Mouse (Mus musculus): ENCODE data around the gene Chdh. TPM values are rescaled to one million over a fixed set of nuclear protein-coding genes. Genes with fewer than 3 reads are reported as not detected.
A peak's percentile ranks its signal among the peaks of the same experiment; 100 is the strongest.

Gene Chdh
- 0.19 and 0.45 TPM in 2 replicates for polyA plus RNA-seq (2014; fragmentation: Nextera tagmentation; extraction: Ambion mirVana)

- ATAC-seq (ENCODE audit: insufficient number of reproducible peaks, insufficient read depth, low FRiP score, low read depth): peak; percentile 46; the same call in 1 of the 2 replicates
- 8% methylated on average over 54 of the region's 54 CpGs for WGBS
- Histone ChIP-seq H3K4me3 (ENCODE audit: control insufficient read depth in 1 of 2, insufficient read depth in 1 of 2, low read depth in 1 of 2, low read length in 2 of 2) (peak within 1 kb of the TSS; percentile 39 to 49), H3K27me3 (ENCODE audit: control insufficient read depth, insufficient read depth, low read length) (peaks cover 29% of the 10 kb centered on the region), H3K4me1 (ENCODE audit: control insufficient read depth in 2 of 2, insufficient read depth in 2 of 2, low read length in 2 of 2) (peaks cover 5 to 10% of the 10 kb centered on the region in 2 experiments; a peak in 3 of 4 replicates), H3K9ac (ENCODE audit: low read length) (peak within 1 kb of the TSS; percentile 51), H3K4me2 (ENCODE audit: low read length) (peak within 1 kb of the TSS; percentile 90), H3K36me3 (ENCODE audit: control insufficient read depth, insufficient read depth, low read length) (no peaks in the 10 kb centered on the region), H3K9me3 (ENCODE audit: control insufficient read depth, low read length) (no peaks in the 10 kb centered on the region), H3K27ac (replicated peaks in 1 of 2; ENCODE audit: control insufficient read depth in 1 of 2, insufficient read depth in 1 of 2, low read depth in 2 of 2, low read length in 2 of 2) (no peak within 1 kb of the TSS)
Observed at GRCm38 (mm10) chr14:30008733-30009575, at the start of gene Chdh, which contains the start of gene Il17rb. Chdh (plus strand) TSS chr14:30009023. Il17rb (minus strand) TSS chr14:30008896.

GRCm38 (mm10) chr14:29967611-29968010, 41.2 kb upstream of the Chdh start:
- Histone ChIP-seq H3K4me1 (ENCODE audit: control insufficient read depth in 2 of 2, insufficient read depth in 2 of 2, low read length in 2 of 2) (peaks cover 10 to 18% of the 10 kb centered on the region in 2 experiments), H3K36me3 (ENCODE audit: control insufficient read depth, insufficient read depth, low read length) (peaks cover 30% of the 10 kb centered on the region), H3K4me3 (ENCODE audit: control insufficient read depth in 1 of 2, insufficient read depth in 1 of 2, low read depth in 1 of 2, low read length in 2 of 2) (peak overlapping the region; percentile 67 to 95), H3K4me2 (ENCODE audit: low read length) (peak overlapping the region; percentile 78), H3K27ac (replicated peaks in 1 of 2; ENCODE audit: control insufficient read depth in 1 of 2, insufficient read depth in 1 of 2, low read depth in 2 of 2, low read length in 2 of 2) (peak overlapping the region; percentile 57 to 74), H3K9ac (ENCODE audit: low read length) (peak overlapping the region; percentile 62; the same call in 1 of the 2 replicates), H3K27me3 (ENCODE audit: control insufficient read depth, insufficient read depth, low read length) (no peaks in the 10 kb centered on the region), H3K9me3 (ENCODE audit: control insufficient read depth, low read length) (no peaks in the 10 kb centered on the region)
- 62% methylated on average over 7 of the region's 7 CpGs for WGBS
- no peak for ATAC-seq (ENCODE audit: insufficient number of reproducible peaks, insufficient read depth, low FRiP score, low read depth)

- H3K4me3 ChIP-seq (ENCODE audit: control insufficient read depth in 1 of 2, insufficient read depth in 1 of 2, low read depth in 1 of 2, low read length in 2 of 2): peak within 1 kb of the TSS; percentile 67 to 95
- WGBS: under 1% methylated on average over 49 of the region's 49 CpGs
- H3K9ac ChIP-seq (ENCODE audit: low read length): peak within 1 kb of the TSS; percentile 80
- peak within 1 kb of the TSS; percentile 81 for H3K4me2 ChIP-seq (ENCODE audit: low read length)
- H3K27me3 ChIP-seq (ENCODE audit: control insufficient read depth, insufficient read depth, low read length): no peaks in the 10 kb centered on the region
- ATAC-seq (ENCODE audit: insufficient number of reproducible peaks, insufficient read depth, low FRiP score, low read depth): peak; percentile 100
- H3K4me1 ChIP-seq (ENCODE audit: control insufficient read depth in 2 of 2, insufficient read depth in 2 of 2, low read length in 2 of 2): peaks cover 10 to 18% of the 10 kb centered on the region in 2 experiments
- no peaks in the 10 kb centered on the region for H3K9me3 ChIP-seq (ENCODE audit: control insufficient read depth, low read length)
- peaks cover 37% of the 10 kb centered on the region for H3K36me3 ChIP-seq (ENCODE audit: control insufficient read depth, insufficient read depth, low read length)
- H3K27ac ChIP-seq (replicated peaks in 1 of 2; ENCODE audit: control insufficient read depth in 1 of 2, insufficient read depth in 1 of 2, low read depth in 2 of 2, low read length in 2 of 2): peak within 1 kb of the TSS; percentile 74 to 83
Observed at GRCm38 (mm10) chr14:29968075-29968821, 40.6 kb upstream of the Chdh start, which contains the start of gene Selenok. Selenok (plus strand) TSS chr14:29968308.

GRCm38 (mm10) chr14:29971446-29971845, 37.4 kb upstream of the Chdh start:
- Histone ChIP-seq H3K36me3 (ENCODE audit: control insufficient read depth, insufficient read depth, low read length) (peaks cover 62% of the 10 kb centered on the region), H3K27ac (replicated peaks in 1 of 2; ENCODE audit: control insufficient read depth in 1 of 2, insufficient read depth in 1 of 2, low read depth in 2 of 2, low read length in 2 of 2) (no peak overlapping the region)

GRCm38 (mm10) chr14:29971993-29972392, 36.8 kb upstream of the Chdh start:
- peaks cover 62% of the 10 kb centered on the region for H3K36me3 ChIP-seq (ENCODE audit: control insufficient read depth, insufficient read depth, low read length)
- no peak overlapping the region for H3K9ac ChIP-seq (ENCODE audit: low read length)
- H3K9me3 ChIP-seq (ENCODE audit: control insufficient read depth, low read length): no peaks in the 10 kb centered on the region
- no peak overlapping the region for H3K4me3 ChIP-seq (ENCODE audit: control insufficient read depth in 1 of 2, insufficient read depth in 1 of 2, low read depth in 1 of 2, low read length in 2 of 2)
- no peak overlapping the region for H3K4me2 ChIP-seq (ENCODE audit: low read length)
- ATAC-seq (ENCODE audit: insufficient number of reproducible peaks, insufficient read depth, low FRiP score, low read depth): no peak
- H3K27me3 ChIP-seq (ENCODE audit: control insufficient read depth, insufficient read depth, low read length): no peaks in the 10 kb centered on the region
- peaks cover 10 to 18% of the 10 kb centered on the region in 2 experiments for H3K4me1 ChIP-seq (ENCODE audit: control insufficient read depth in 2 of 2, insufficient read depth in 2 of 2, low read length in 2 of 2)
- 77% methylated on average over 5 of the region's 5 CpGs for WGBS
- no peak overlapping the region for H3K27ac ChIP-seq (replicated peaks in 1 of 2; ENCODE audit: control insufficient read depth in 1 of 2, insufficient read depth in 1 of 2, low read depth in 2 of 2, low read length in 2 of 2)

More at GRCm38 (mm10) chr14:29971446-29971845, 37.4 kb upstream of the Chdh start:
- Histone ChIP-seq H3K4me3 (ENCODE audit: control insufficient read depth in 1 of 2, insufficient read depth in 1 of 2, low read depth in 1 of 2, low read length in 2 of 2) (no peak overlapping the region), H3K9ac (ENCODE audit: low read length) (no peak overlapping the region), H3K9me3 (ENCODE audit: control insufficient read depth, low read length) (no peaks in the 10 kb centered on the region), H3K4me2 (ENCODE audit: low read length) (no peak overlapping the region), H3K27me3 (ENCODE audit: control insufficient read depth, insufficient read depth, low read length) (no peaks in the 10 kb centered on the region), H3K4me1 (ENCODE audit: control insufficient read depth in 2 of 2, insufficient read depth in 2 of 2, low read length in 2 of 2) (peaks cover 10 to 18% of the 10 kb centered on the region in 2 experiments)
- WGBS: 93% methylated on average over 7 of the region's 7 CpGs
- no peak for ATAC-seq (ENCODE audit: insufficient number of reproducible peaks, insufficient read depth, low FRiP score, low read depth)

- Histone ChIP-seq H3K4me2 (ENCODE audit: low read length) (no peak overlapping the region), H3K4me3 (ENCODE audit: control insufficient read depth in 1 of 2, insufficient read depth in 1 of 2, low read depth in 1 of 2, low read length in 2 of 2) (no peak overlapping the region), H3K27me3 (ENCODE audit: control insufficient read depth, insufficient read depth, low read length) (no peaks in the 10 kb centered on the region), H3K9me3 (ENCODE audit: control insufficient read depth, low read length) (no peaks in the 10 kb centered on the region), H3K36me3 (ENCODE audit: control insufficient read depth, insufficient read depth, low read length) (peaks cover 58% of the 10 kb centered on the region), H3K9ac (ENCODE audit: low read length) (no peak overlapping the region), H3K4me1 (ENCODE audit: control insufficient read depth in 2 of 2, insufficient read depth in 2 of 2, low read length in 2 of 2) (peaks cover 5 to 7% of the 10 kb centered on the region in 2 experiments; a peak in 1 of 4 replicates), H3K27ac (replicated peaks in 1 of 2; ENCODE audit: control insufficient read depth in 1 of 2, insufficient read depth in 1 of 2, low read depth in 2 of 2, low read length in 2 of 2) (no peak overlapping the region)
- no peak for ATAC-seq (ENCODE audit: insufficient number of reproducible peaks, insufficient read depth, low FRiP score, low read depth)
- 94% methylated on average over 6 of the region's 6 CpGs for WGBS
Observed at GRCm38 (mm10) chr14:29976927-29977326, 31.9 kb upstream of the Chdh start.
